Mouse (Mus musculus) forebrain, embryonic 11.5 days (tissue): ENCODE results near the gene Hist2h2be. TPM values are rescaled to one million over a fixed set of nuclear protein-coding genes. Genes with fewer than 3 reads are reported as not detected.
A peak's percentile ranks its signal among the peaks of the same experiment; 100 is the strongest.

Source experiments
- ATAC-seq: fragments of 200-750 bp; cut with Nextera tagmentation; replicated peaks from 2 replicates; pipeline ENCODE4 v1.8.0; 2017; ENCODE audit warnings: moderate TSS enrichment; ENCODE audit not compliant: low FRiP score
- DNase-seq: peaks from one replicate; pipeline ENCODE4 v3.0.0-alpha.2; 2017; ENCODE audit warnings: low spot score
- H3K27ac ChIP-seq: fragments of 300-500 bp; sonication (generic); 2 replicates; pipeline ENCODE4 v1.5.1; 2014; ENCODE audit warnings: low read depth, low read length
- H3K27me3 ChIP-seq: fragments of 300-500 bp; sonication (generic); 2 replicates; pipeline ENCODE4 v1.6.1; 2014; ENCODE audit warnings: mild to moderate bottlenecking, low read length, mixed read lengths; ENCODE audit not compliant: control insufficient read depth, insufficient read depth
- H3K36me3 ChIP-seq: fragments of 300-500 bp; sonication (generic); 2 replicates; pipeline ENCODE4 v1.6.1; 2014; ENCODE audit warnings: mild to moderate bottlenecking, low read length, moderate library complexity, mixed read lengths; ENCODE audit not compliant: control insufficient read depth, insufficient read depth
- H3K4me1 ChIP-seq: fragments of 300-500 bp; sonication (generic); replicated peaks from 2 replicates; pipeline ENCODE4 v1.6.1; 2014; ENCODE audit warnings: low read length, mixed read lengths; ENCODE audit not compliant: control insufficient read depth, insufficient read depth
- H3K4me2 ChIP-seq: fragments of 300-500 bp; sonication (generic); 2 replicates; pipeline ENCODE4 v1.6.1; 2014; ENCODE audit warnings: low read depth, mild to moderate bottlenecking, low read length, moderate library complexity, mixed read lengths; ENCODE audit not compliant: severe bottlenecking
- H3K4me3 ChIP-seq: fragments of 300-500 bp; sonication (generic); 2 replicates; pipeline ENCODE4 v1.5.1; 2014; ENCODE audit warnings: low read depth, low read length
- H3K9ac ChIP-seq: fragments of 300-500 bp; sonication (generic); 2 replicates; pipeline ENCODE4 v1.6.1; 2014; ENCODE audit warnings: low read length
- H3K9me3 ChIP-seq: fragments of 300-500 bp; sonication (generic); 2 replicates; pipeline ENCODE4 v1.6.1; 2016; ENCODE audit warnings: low read length, mixed read lengths; ENCODE audit not compliant: control insufficient read depth
- WGBS: fragments of 180-500 bp; shearing (Covaris S2); extraction: QIAGEN DNeasy Blood & Tissue Kit; methylation state at CpG from one replicate; pipeline ENCODE4 v1.1.7; 2014; 5-methylcytosine and 5-hydroxymethylcytosine counted together
- polyA plus RNA-seq: library from polyadenylated mRNA; unstranded; fragments of >200 nt; fragmentation: Nextera tagmentation; extraction: Ambion mirVana; gene quantifications from 2 replicates; pipeline ENCODE4 v1.2.1, GENCODE M21; 2014

Hist2h2be gene
- polyA plus RNA-seq, 1 experiment from 2014 or later: 15.8 TPM

- 57% methylated on average over 6 of the region's 6 CpGs for WGBS
- Histone ChIP-seq H3K4me3 (peak overlapping the region; percentile 44), H3K27ac (peak overlapping the region; percentile 91), H3K9ac (peak overlapping the region; percentile 24), H3K4me2 (peak overlapping the region; percentile 53), H3K27me3 (no peaks in the 10 kb centered on the region; the same call in 1 of the 2 replicates), H3K36me3 (no peaks in the 10 kb centered on the region), H3K9me3 (no peaks in the 10 kb centered on the region), H3K4me1 (peaks cover 4% of the 10 kb centered on the region; the same call in 1 of the 2 replicates)
- DNase-seq: no peak
- ATAC-seq: no peak
These were observed 27.5 kb downstream of the Hist2h2be start for GRCm38 (mm10) chr3:96248141-96249033.

- ATAC-seq (no peak), DNase-seq (no peak)
- Histone ChIP-seq H3K4me1 (peaks cover 4% of the 10 kb centered on the region; the same call in 1 of the 2 replicates), H3K27me3 (no peaks in the 10 kb centered on the region; the same call in 1 of the 2 replicates), H3K4me2 (no peak overlapping the region), H3K36me3 (no peaks in the 10 kb centered on the region), H3K4me3 (no peak overlapping the region), H3K9me3 (no peaks in the 10 kb centered on the region), H3K9ac (no peak overlapping the region; the same call in 1 of the 2 replicates), H3K27ac (peak overlapping the region; percentile 31; the same call in 1 of the 2 replicates)
- WGBS: 61% methylated on average over 4 of the region's 4 CpGs
These were observed 28.1 kb downstream of the Hist2h2be start for GRCm38 (mm10) chr3:96249034-96249345.

GRCm38 (mm10) chr3:96250890-96251289 is 30.0 kb downstream of the Hist2h2be start:
- no peaks in the 10 kb centered on the region for H3K9me3 ChIP-seq
- ATAC-seq (no peak), DNase-seq (no peak)
- no peaks in the 10 kb centered on the region; the same call in 1 of the 2 replicates for H3K4me1 ChIP-seq
- 69% methylated on average over 3 of the region's 3 CpGs for WGBS
- no peak overlapping the region for H3K4me3 ChIP-seq
- H3K36me3 ChIP-seq: no peaks in the 10 kb centered on the region
- no peak overlapping the region for H3K9ac ChIP-seq
- H3K4me2 ChIP-seq: no peak overlapping the region
- no peak overlapping the region for H3K27ac ChIP-seq
- no peaks in the 10 kb centered on the region; the same call in 1 of the 2 replicates for H3K27me3 ChIP-seq

GRCm38 (mm10) chr3:96251787-96252186 is 30.9 kb downstream of the Hist2h2be start:
- no peak overlapping the region for H3K4me2 ChIP-seq
- H3K27me3 ChIP-seq: no peaks in the 10 kb centered on the region; the same call in 1 of the 2 replicates
- ATAC-seq (no peak), DNase-seq (no peak)
- no peaks in the 10 kb centered on the region; the same call in 1 of the 2 replicates for H3K4me1 ChIP-seq
- H3K9ac ChIP-seq: no peak overlapping the region
- H3K27ac ChIP-seq: no peak overlapping the region
- 89% methylated on average over 3 of the region's 3 CpGs for WGBS
- no peaks in the 10 kb centered on the region for H3K36me3 ChIP-seq
- no peaks in the 10 kb centered on the region for H3K9me3 ChIP-seq
- no peak overlapping the region for H3K4me3 ChIP-seq

GRCm38 (mm10) chr3:96254683-96255355 is 33.9 kb downstream of the Hist2h2be start:
- H3K36me3 ChIP-seq: no peaks in the 10 kb centered on the region
- no peaks in the 10 kb centered on the region for H3K27me3 ChIP-seq
- no peak overlapping the region for H3K27ac ChIP-seq
- H3K4me2 ChIP-seq: no peak overlapping the region
- no peak overlapping the region for H3K4me3 ChIP-seq
- 64% methylated on average over 10 of the region's 10 CpGs for WGBS
- no peaks in the 10 kb centered on the region for H3K4me1 ChIP-seq
- DNase-seq: peak; percentile 60
- no peaks in the 10 kb centered on the region for H3K9me3 ChIP-seq
- no peak overlapping the region for H3K9ac ChIP-seq
- no peak for ATAC-seq

- Histone ChIP-seq H3K4me1 (no peaks in the 10 kb centered on the region), H3K27me3 (no peaks in the 10 kb centered on the region), H3K4me3 (no peak overlapping the region), H3K4me2 (no peak overlapping the region), H3K9me3 (no peaks in the 10 kb centered on the region), H3K36me3 (no peaks in the 10 kb centered on the region), H3K27ac (no peak overlapping the region), H3K9ac (no peak overlapping the region)
- DNase-seq (no peak), ATAC-seq (no peak)
- 83% methylated on average over 5 of the region's 5 CpGs for WGBS
These were observed 35.1 kb downstream of the Hist2h2be start for GRCm38 (mm10) chr3:96255926-96256593.

- ATAC-seq (no peak), DNase-seq (no peak)
- Histone ChIP-seq H3K36me3 (no peaks in the 10 kb centered on the region), H3K9me3 (no peaks in the 10 kb centered on the region), H3K27me3 (no peaks in the 10 kb centered on the region), H3K9ac (no peak overlapping the region), H3K4me2 (no peak overlapping the region), H3K4me1 (no peaks in the 10 kb centered on the region; the same call in 1 of the 2 replicates), H3K4me3 (no peak overlapping the region), H3K27ac (no peak overlapping the region)
- 87% methylated on average over 3 of the region's 3 CpGs for WGBS
These were observed 36.3 kb downstream of the Hist2h2be start for GRCm38 (mm10) chr3:96257190-96257589.

- H3K36me3 ChIP-seq: no peaks in the 10 kb centered on the region
- no peaks in the 10 kb centered on the region for H3K27me3 ChIP-seq
- no peak overlapping the region for H3K4me2 ChIP-seq
- DNase-seq (no peak), ATAC-seq (no peak)
- no peaks in the 10 kb centered on the region for H3K9me3 ChIP-seq
- no peak overlapping the region for H3K27ac ChIP-seq
- WGBS: 93% methylated on average over 5 of the region's 5 CpGs
- H3K4me1 ChIP-seq: peaks cover 7% of the 10 kb centered on the region; the same call in 1 of the 2 replicates
- H3K4me3 ChIP-seq: no peak overlapping the region
- H3K9ac ChIP-seq: no peak overlapping the region
These were observed 39.3 kb downstream of the Hist2h2be start for GRCm38 (mm10) chr3:96260220-96260619.
